Mouse (Mus musculus): ENCODE measurements around the gene Zfp663.

GRCm38 (mm10) chr2:165311577-165311976 is 57.0 kb downstream of the Zfp663 start:
- TF ChIP-seq POLR2A (IDR thresholded peaks at IDR 0.05; ENCODE audit: insufficient read length, low read depth) = no peak
- no peak for TF ChIP-seq TCF12 (IDR thresholded peaks at IDR 0.05; ENCODE audit: insufficient read depth, poor library complexity, severe bottlenecking)
- TF ChIP-seq USF1 (IDR thresholded peaks at IDR 0.05; ENCODE audit: low read depth) = no peak
- TF ChIP-seq CEBPB (IDR thresholded peaks at IDR 0.05; ENCODE audit: insufficient read depth, poor library complexity, severe bottlenecking) = no peak
- TF ChIP-seq MYOG (IDR thresholded peaks at IDR 0.05; ENCODE audit: control insufficient read depth in 1 of 3, insufficient read depth in 1 of 3, insufficient read length in 2 of 3, low read depth in 2 of 3) = no peak
- TF ChIP-seq E2F4 (IDR thresholded peaks at IDR 0.05; ENCODE audit: insufficient read depth) = no peak
- no peak for TF ChIP-seq MAX (IDR thresholded peaks at IDR 0.05; ENCODE audit: low read depth)
- TF ChIP-seq REST (IDR thresholded peaks at IDR 0.05; ENCODE audit: insufficient read depth, insufficient read length) = no peak
- no peak for TF ChIP-seq POLR2AphosphoS2 (IDR thresholded peaks at IDR 0.05; ENCODE audit: insufficient read length, low read depth)
- TF ChIP-seq MYOD1 (IDR thresholded peaks at IDR 0.05; ENCODE audit: control insufficient read depth in 1 of 3, insufficient read length in 2 of 3, low read depth in 2 of 3) = no peak
